Mouse (Mus musculus): ENCODE results near the gene Shank1. TPM values are rescaled to one million over a fixed set of nuclear protein-coding genes. Genes with fewer than 3 reads are reported as not detected.

Shank1 gene
- polyA plus RNA-seq, 1 experiment from 2014 or later = 3.4 TPM

- H3K9ac ChIP-seq (ENCODE audit: low read length) = no peak overlapping the region
- H3K36me3 ChIP-seq (ENCODE audit: control insufficient read depth, insufficient read depth, low read length) = no peaks in the 10 kb centered on the region
- H3K27ac ChIP-seq (ENCODE audit: low read depth, low read length) = no peak overlapping the region
- no peaks in the 10 kb centered on the region; the same call in none of the 2 replicates for H3K27me3 ChIP-seq (ENCODE audit: control insufficient read depth, insufficient read depth, low read length)
- H3K4me3 ChIP-seq (ENCODE audit: low read depth, low read length) = no peak overlapping the region
- H3K9me3 ChIP-seq (ENCODE audit: control insufficient read depth, low read length) = no peaks in the 10 kb centered on the region
- ATAC-seq (ENCODE audit: low FRiP score) (no peak), DNase-seq (ENCODE audit: low spot score, missing footprints) (no peak)
- H3K4me1 ChIP-seq (ENCODE audit: control insufficient read depth, insufficient read depth, low read length) = no peaks in the 10 kb centered on the region
- H3K4me2 ChIP-seq = no peak overlapping the region
- 82% methylated on average over 12 of the region's 12 CpGs for WGBS
Observed at GRCm38 (mm10) chr7:44344622-44345021, 34.6 kb downstream of the Shank1 start.

GRCm38 (mm10) chr7:44349043-44349442 is 39.0 kb downstream of the Shank1 start:
- no peaks in the 10 kb centered on the region for H3K36me3 ChIP-seq (ENCODE audit: control insufficient read depth, insufficient read depth, low read length)
- WGBS = 13% methylated on average over 3 of the region's 3 CpGs

GRCm38 (mm10) chr7:44350957-44351711 is 41.1 kb downstream of the Shank1 start:
- WGBS = 4% methylated on average over 25 of the region's 25 CpGs
- peaks cover 28% of the 10 kb centered on the region for H3K4me1 ChIP-seq (ENCODE audit: control insufficient read depth, insufficient read depth, low read length)
- H3K27me3 ChIP-seq (ENCODE audit: control insufficient read depth, insufficient read depth, low read length) = peaks cover 59% of the 10 kb centered on the region
- H3K4me3 ChIP-seq (ENCODE audit: low read depth, low read length) = peak overlapping the region; percentile 10; the same call in 1 of the 2 replicates
- DNase-seq (ENCODE audit: low spot score, missing footprints) (peak; percentile 99), ATAC-seq (ENCODE audit: low FRiP score) (peak; percentile 43)
- no peaks in the 10 kb centered on the region for H3K9me3 ChIP-seq (ENCODE audit: control insufficient read depth, low read length)
- H3K36me3 ChIP-seq (ENCODE audit: control insufficient read depth, insufficient read depth, low read length) = no peaks in the 10 kb centered on the region
- peak overlapping the region; percentile 46 for H3K9ac ChIP-seq (ENCODE audit: low read length)
- no peak overlapping the region for H3K27ac ChIP-seq (ENCODE audit: low read depth, low read length)
- peak overlapping the region; percentile 42 for H3K4me2 ChIP-seq

More at GRCm38 (mm10) chr7:44349043-44349442, 39.0 kb downstream of the Shank1 start:
- Histone ChIP-seq H3K27ac (ENCODE audit: low read depth, low read length) (no peak overlapping the region), H3K4me3 (ENCODE audit: low read depth, low read length) (no peak overlapping the region), H3K9ac (ENCODE audit: low read length) (no peak overlapping the region), H3K9me3 (ENCODE audit: control insufficient read depth, low read length) (no peaks in the 10 kb centered on the region), H3K4me2 (no peak overlapping the region), H3K4me1 (ENCODE audit: control insufficient read depth, insufficient read depth, low read length) (peaks cover 28% of the 10 kb centered on the region), H3K27me3 (ENCODE audit: control insufficient read depth, insufficient read depth, low read length) (peaks cover 40% of the 10 kb centered on the region)
- no peak for ATAC-seq (ENCODE audit: low FRiP score)
- peak; percentile 59 for DNase-seq (ENCODE audit: low spot score, missing footprints)

GRCm38 (mm10) chr7:44351881-44352749 is 42.1 kb downstream of the Shank1 start:
- H3K27me3 ChIP-seq (ENCODE audit: control insufficient read depth, insufficient read depth, low read length) = peaks cover 66% of the 10 kb centered on the region
- DNase-seq (ENCODE audit: low spot score, missing footprints) (peak; percentile 90), ATAC-seq (ENCODE audit: low FRiP score) (peak; percentile 15)
- H3K4me1 ChIP-seq (ENCODE audit: control insufficient read depth, insufficient read depth, low read length) = peaks cover 36% of the 10 kb centered on the region
- no peaks in the 10 kb centered on the region for H3K36me3 ChIP-seq (ENCODE audit: control insufficient read depth, insufficient read depth, low read length)
- no peak overlapping the region for H3K9ac ChIP-seq (ENCODE audit: low read length)
- H3K9me3 ChIP-seq (ENCODE audit: control insufficient read depth, low read length) = no peaks in the 10 kb centered on the region
- 4% methylated on average over 58 of the region's 71 CpGs for WGBS
- H3K4me3 ChIP-seq (ENCODE audit: low read depth, low read length) = peak overlapping the region; percentile 15
- no peak overlapping the region for H3K27ac ChIP-seq (ENCODE audit: low read depth, low read length)
- H3K4me2 ChIP-seq = peak overlapping the region; percentile 26; the same call in 1 of the 2 replicates

GRCm38 (mm10) chr7:44352750-44353600 is 42.9 kb downstream of the Shank1 start:
- H3K9ac ChIP-seq (ENCODE audit: low read length) = peak overlapping the region; percentile 12; the same call in 1 of the 2 replicates
- H3K27ac ChIP-seq (ENCODE audit: low read depth, low read length) = no peak overlapping the region
- 1% methylated on average over 65 of the region's 71 CpGs for WGBS
- H3K27me3 ChIP-seq (ENCODE audit: control insufficient read depth, insufficient read depth, low read length) = peaks cover 72% of the 10 kb centered on the region
- no peaks in the 10 kb centered on the region for H3K9me3 ChIP-seq (ENCODE audit: control insufficient read depth, low read length)
- H3K4me3 ChIP-seq (ENCODE audit: low read depth, low read length) = peak overlapping the region; percentile 15
- peak; percentile 90 for DNase-seq (ENCODE audit: low spot score, missing footprints)
- peaks cover 43% of the 10 kb centered on the region for H3K4me1 ChIP-seq (ENCODE audit: control insufficient read depth, insufficient read depth, low read length)
- no peaks in the 10 kb centered on the region for H3K36me3 ChIP-seq (ENCODE audit: control insufficient read depth, insufficient read depth, low read length)
- H3K4me2 ChIP-seq = peak overlapping the region; percentile 26
- no peak for ATAC-seq (ENCODE audit: low FRiP score)

GRCm38 (mm10) chr7:44353601-44354340 is 43.7 kb downstream of the Shank1 start:
- Histone ChIP-seq H3K27ac (ENCODE audit: low read depth, low read length) (no peak overlapping the region), H3K4me1 (ENCODE audit: control insufficient read depth, insufficient read depth, low read length) (peaks cover 46% of the 10 kb centered on the region), H3K36me3 (ENCODE audit: control insufficient read depth, insufficient read depth, low read length) (no peaks in the 10 kb centered on the region), H3K9ac (ENCODE audit: low read length) (no peak overlapping the region), H3K9me3 (ENCODE audit: control insufficient read depth, low read length) (no peaks in the 10 kb centered on the region), H3K27me3 (ENCODE audit: control insufficient read depth, insufficient read depth, low read length) (peaks cover 72% of the 10 kb centered on the region), H3K4me3 (ENCODE audit: low read depth, low read length) (peak overlapping the region; percentile 10; the same call in 1 of the 2 replicates), H3K4me2 (peak overlapping the region; percentile 26)
- 1% methylated on average over 35 of the region's 35 CpGs for WGBS
- no peak for ATAC-seq (ENCODE audit: low FRiP score)
- DNase-seq (ENCODE audit: low spot score, missing footprints) = peak; percentile 93

- peaks cover 49% of the 10 kb centered on the region for H3K4me1 ChIP-seq (ENCODE audit: control insufficient read depth, insufficient read depth, low read length)
- H3K9me3 ChIP-seq (ENCODE audit: control insufficient read depth, low read length) = no peaks in the 10 kb centered on the region
- H3K27me3 ChIP-seq (ENCODE audit: control insufficient read depth, insufficient read depth, low read length) = peaks cover 67% of the 10 kb centered on the region
- no peak overlapping the region for H3K4me3 ChIP-seq (ENCODE audit: low read depth, low read length)
- no peak for ATAC-seq (ENCODE audit: low FRiP score)
- no peak overlapping the region for H3K27ac ChIP-seq (ENCODE audit: low read depth, low read length)
- 65% methylated on average over 6 of the region's 6 CpGs for WGBS
- H3K36me3 ChIP-seq (ENCODE audit: control insufficient read depth, insufficient read depth, low read length) = no peaks in the 10 kb centered on the region
- no peak overlapping the region for H3K9ac ChIP-seq (ENCODE audit: low read length)
- H3K4me2 ChIP-seq = no peak overlapping the region
- no peak for DNase-seq (ENCODE audit: low spot score, missing footprints)
Observed at GRCm38 (mm10) chr7:44355411-44355810, 45.4 kb downstream of the Shank1 start.

Data from midbrain, embryonic 11.5 days (tissue).